Mouse (Mus musculus): ENCODE measurements around the gene Optn.

Optn gene

GRCm38 (mm10) chr2:5061133-5061708 lies 2.6 kb downstream of the Optn start:
- DNase-seq (ENCODE audit: low spot score): no peak

GRCm38 (mm10) chr2:5059997-5060396 lies 3.9 kb downstream of the Optn start:
- no peak for DNase-seq (ENCODE audit: low spot score)

- no peak for DNase-seq (ENCODE audit: low spot score)
Measured at GRCm38 (mm10) chr2:5058436-5058835, 5.4 kb downstream of the Optn start.

- no peak for DNase-seq (ENCODE audit: low spot score)
Measured at GRCm38 (mm10) chr2:5050562-5050961, 13.3 kb downstream of the Optn start.

- no peak for DNase-seq (ENCODE audit: low spot score)
Measured at GRCm38 (mm10) chr2:5047016-5047415, 16.8 kb downstream of the Optn start.

- DNase-seq (ENCODE audit: low spot score): peak; percentile 59
Measured at GRCm38 (mm10) chr2:5045269-5045965, 18.4 kb downstream of the Optn start.

GRCm38 (mm10) chr2:5044321-5044720 lies 19.5 kb downstream of the Optn start:
- no peak for DNase-seq (ENCODE audit: low spot score)

GRCm38 (mm10) chr2:5043476-5043761 lies 20.4 kb downstream of the Optn start:
- DNase-seq (ENCODE audit: low spot score): no peak

GRCm38 (mm10) chr2:5042616-5043475 lies 21.0 kb downstream of the Optn start:
- DNase-seq (ENCODE audit: low spot score): no peak

- DNase-seq (ENCODE audit: low spot score): no peak
Measured at GRCm38 (mm10) chr2:5041854-5042253, 22.0 kb downstream of the Optn start.

- DNase-seq (ENCODE audit: low spot score): no peak
Measured at GRCm38 (mm10) chr2:5040281-5041161, 23.3 kb downstream of the Optn start.

- no peak for DNase-seq (ENCODE audit: low spot score)
Measured at GRCm38 (mm10) chr2:5039350-5040170, 24.3 kb downstream of the Optn start.

GRCm38 (mm10) chr2:5038320-5038719 lies 25.5 kb downstream of the Optn start:
- no peak for DNase-seq (ENCODE audit: low spot score)

GRCm38 (mm10) chr2:5037390-5037789 lies 26.5 kb downstream of the Optn start:
- no peak for DNase-seq (ENCODE audit: low spot score)

GRCm38 (mm10) chr2:5036411-5037076 lies 27.3 kb downstream of the Optn start:
- DNase-seq (ENCODE audit: low spot score): no peak

GRCm38 (mm10) chr2:5035241-5035640 lies 28.6 kb downstream of the Optn start:
- DNase-seq (ENCODE audit: low spot score): no peak

GRCm38 (mm10) chr2:5034801-5035200 lies 29.1 kb downstream of the Optn start:
- DNase-seq (ENCODE audit: low spot score): no peak

- no peak for DNase-seq (ENCODE audit: low spot score)
Measured at GRCm38 (mm10) chr2:5033546-5034420, 30.1 kb downstream of the Optn start.

- no peak for DNase-seq (ENCODE audit: low spot score)
Measured at GRCm38 (mm10) chr2:5032665-5033064, 31.2 kb downstream of the Optn start.

GRCm38 (mm10) chr2:5031215-5031614 lies 32.6 kb downstream of the Optn start:
- no peak for DNase-seq (ENCODE audit: low spot score)
